Mouse (Mus musculus) liver, adult 2 months (tissue): ENCODE results near the gene Gm6793. TPM values are rescaled to one million over a fixed set of nuclear protein-coding genes. Genes with fewer than 3 reads are reported as not detected.

Experiments used
- DNase-seq: peaks from one replicate; pipeline ENCODE4 v3.0.0-alpha.2; 2011; ENCODE audit warnings: low read depth, low spot score; ENCODE audit errors: extremely low read depth
- H3K27ac ChIP-seq: fragments of 200-500 bp; replicated peaks from 2 replicates; pipeline ENCODE4 v1.5.1; 2012; ENCODE audit warnings: low read depth, mild to moderate bottlenecking, control low read depth, inconsistent platforms, low read length; ENCODE audit not compliant: insufficient read depth
- H3K27me3 ChIP-seq: fragments of 200-500 bp; 2 replicates; pipeline ENCODE4 v1.6.1; 2012; ENCODE audit warnings: mild to moderate bottlenecking, moderate library complexity, low read length, inconsistent platforms; ENCODE audit not compliant: control insufficient read depth, insufficient read depth
- H3K36me3 ChIP-seq: fragments of 200-500 bp; 2 replicates; pipeline ENCODE4 v1.6.1; 2012; ENCODE audit warnings: low read length, inconsistent platforms; ENCODE audit not compliant: control insufficient read depth, insufficient read depth
- H3K4me1 ChIP-seq: fragments of 200-500 bp; 2 replicates; pipeline ENCODE4 v1.6.1; 2011; ENCODE audit warnings: low read length; ENCODE audit not compliant: control insufficient read depth, insufficient read depth
- H3K4me3 ChIP-seq: fragments of 200-500 bp; 2 replicates; pipeline ENCODE4 v1.5.1; 2011; ENCODE audit warnings: low read depth, mild to moderate bottlenecking, control low read depth, low read length, moderate library complexity; ENCODE audit not compliant: insufficient read depth
- H3K79me2 ChIP-seq: fragments of 200-500 bp; 2 replicates; pipeline ENCODE4 v1.6.1; 2012; ENCODE audit warnings: inconsistent platforms, mild to moderate bottlenecking, low read length, moderate library complexity; ENCODE audit not compliant: control insufficient read depth, insufficient read depth
- H3K9ac ChIP-seq: fragments of 200-500 bp; 2 replicates; pipeline ENCODE4 v1.6.1; 2012; ENCODE audit warnings: low read depth, mild to moderate bottlenecking, control low read depth, inconsistent platforms, low read length
- CTCF ChIP-seq: fragments of 200-500 bp; IDR thresholded peaks from 2 replicates; pipeline ENCODE4 v1.5.1; 2011; ENCODE audit warnings: low read depth, low read length, control low read depth
- POLR2A ChIP-seq: fragments of 200-500 bp; IDR thresholded peaks from 2 replicates; pipeline ENCODE4 v1.6.1; 2011; ENCODE audit warnings: low read length, control low read depth; ENCODE audit not compliant: insufficient read depth; ENCODE audit errors: extremely low read depth
- WGBS: fragments of 180-500 bp; shearing (Covaris S2); methylation state at CpG from one replicate; pipeline ENCODE4 v1.1.7; 2018; 5-methylcytosine and 5-hydroxymethylcytosine counted together
- polyA plus RNA-seq: library from polyadenylated mRNA; depleted of rRNA; stranded (reverse); fragments of >200 nt; gene quantifications from 2 replicates; pipeline ENCODE4 v1.2.3, GENCODE M21; 2012; rRNA removed
- total RNA-seq: library from RNA; depleted of rRNA; stranded (reverse); fragments of >200 nt; gene quantifications from 2 replicates; pipeline ENCODE4 v1.2.3, GENCODE M21; 2014; rRNA removed

Gene Gm6793
- total RNA-seq (not detected in 2 replicates), polyA plus RNA-seq (not detected in 2 replicates)

DNA sequence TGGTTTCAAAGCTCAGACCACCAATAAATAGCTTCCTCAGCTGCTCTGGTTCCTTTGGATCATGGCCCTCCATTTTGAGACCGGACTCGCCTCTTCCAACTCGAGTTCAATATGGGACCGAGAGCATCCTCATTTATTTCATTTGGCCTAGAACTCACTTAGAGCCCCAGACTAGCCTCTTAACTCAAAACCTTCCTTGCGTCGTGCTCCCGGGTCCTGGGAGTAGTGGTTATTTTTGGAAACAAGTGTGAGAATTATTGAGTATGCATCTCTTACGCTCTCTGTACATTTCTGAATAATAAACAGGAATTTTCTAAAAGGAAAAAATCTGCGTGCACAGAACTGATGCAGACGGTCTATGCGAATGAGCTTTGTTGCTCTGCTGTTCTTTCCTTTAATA, at the start of gene Gm6793:
TSS of gene Gm6793 (minus strand) at position 101 of the 400 bp plus-strand sequence.
- WGBS: 95% methylated on average over 11 of the region's 11 CpGs
- TF ChIP-seq POLR2A: no peak
- TF ChIP-seq CTCF: no peak
- H3K36me3 ChIP-seq: peaks cover 16% of the 10 kb centered on the region
- no peaks in the 10 kb centered on the region; the same call in 1 of the 2 replicates for H3K4me1 ChIP-seq
- H3K27me3 ChIP-seq: no peaks in the 10 kb centered on the region
- no peak within 1 kb of the TSS for H3K27ac ChIP-seq
- no peak within 1 kb of the TSS for H3K9ac ChIP-seq
- H3K79me2 ChIP-seq: peaks cover 3% of the 10 kb centered on the region; the same call in 1 of the 2 replicates
- H3K4me3 ChIP-seq: no peak within 1 kb of the TSS
- DNase-seq: no peak

GRCm38 (mm10) chr8:112061372-112061771, 46.5 kb upstream of the Gm6793 start:
- Histone ChIP-seq H3K9ac (no peak overlapping the region), H3K4me1 (no peaks in the 10 kb centered on the region), H3K36me3 (no peaks in the 10 kb centered on the region), H3K4me3 (no peak overlapping the region), H3K79me2 (no peaks in the 10 kb centered on the region), H3K27me3 (no peaks in the 10 kb centered on the region), H3K27ac (no peak overlapping the region)
- peak; percentile 23 for DNase-seq
- TF ChIP-seq CTCF: peak; percentile 45
- no peak for TF ChIP-seq POLR2A
- WGBS: 27% methylated on average over 4 of the region's 4 CpGs

- no peak overlapping the region for H3K4me3 ChIP-seq
- no peak overlapping the region for H3K9ac ChIP-seq
- H3K27me3 ChIP-seq: no peaks in the 10 kb centered on the region
- no peak for DNase-seq
- no peaks in the 10 kb centered on the region for H3K4me1 ChIP-seq
- no peaks in the 10 kb centered on the region for H3K79me2 ChIP-seq
- TF ChIP-seq POLR2A: no peak
- TF ChIP-seq CTCF: no peak
- no peaks in the 10 kb centered on the region for H3K36me3 ChIP-seq
- H3K27ac ChIP-seq: no peak overlapping the region
These were observed 39.6 kb upstream of the Gm6793 start for GRCm38 (mm10) chr8:112054456-112054855.

- no peak overlapping the region for H3K9ac ChIP-seq
- WGBS: 69% methylated on average over 9 of the region's 9 CpGs
- H3K4me3 ChIP-seq: no peak overlapping the region
- no peak overlapping the region for H3K27ac ChIP-seq
- no peaks in the 10 kb centered on the region for H3K36me3 ChIP-seq
- DNase-seq: no peak
- no peaks in the 10 kb centered on the region for H3K79me2 ChIP-seq
- H3K4me1 ChIP-seq: no peaks in the 10 kb centered on the region
- no peaks in the 10 kb centered on the region for H3K27me3 ChIP-seq
- no peak; the same call in 1 of the 2 replicates for TF ChIP-seq CTCF
- no peak for TF ChIP-seq POLR2A
These were observed 36.7 kb upstream of the Gm6793 start for GRCm38 (mm10) chr8:112051537-112051936.

DNA sequence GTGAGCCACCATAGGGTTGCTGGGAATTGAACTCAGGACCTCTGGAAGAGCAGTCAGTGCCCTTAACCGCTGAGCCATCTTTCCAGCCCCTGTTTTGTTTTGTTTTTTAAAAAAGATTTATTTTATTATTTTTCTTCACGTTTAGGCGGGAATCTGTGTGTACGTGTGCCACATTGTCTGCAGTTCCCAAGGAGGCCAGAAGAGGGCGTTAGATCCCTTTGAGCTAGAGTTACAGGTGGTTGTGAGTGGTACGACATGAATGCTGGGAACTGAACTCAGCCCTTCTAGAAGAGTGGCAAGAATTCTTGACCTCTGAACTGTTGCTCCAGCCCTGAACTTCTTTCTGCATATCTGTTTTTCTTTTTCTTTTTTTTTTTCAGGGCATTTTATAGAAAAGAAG, 35.1 kb upstream of the Gm6793 start:
- DNase-seq: no peak
- H3K27ac ChIP-seq: no peak overlapping the region
- WGBS: 80% methylated on average over 6 of the region's 6 CpGs
- H3K9ac ChIP-seq: no peak overlapping the region
- no peak for TF ChIP-seq POLR2A
- no peak for TF ChIP-seq CTCF
- no peaks in the 10 kb centered on the region for H3K79me2 ChIP-seq
- no peak overlapping the region for H3K4me3 ChIP-seq
- H3K27me3 ChIP-seq: no peaks in the 10 kb centered on the region
- no peaks in the 10 kb centered on the region for H3K4me1 ChIP-seq
- no peaks in the 10 kb centered on the region for H3K36me3 ChIP-seq

DNA sequence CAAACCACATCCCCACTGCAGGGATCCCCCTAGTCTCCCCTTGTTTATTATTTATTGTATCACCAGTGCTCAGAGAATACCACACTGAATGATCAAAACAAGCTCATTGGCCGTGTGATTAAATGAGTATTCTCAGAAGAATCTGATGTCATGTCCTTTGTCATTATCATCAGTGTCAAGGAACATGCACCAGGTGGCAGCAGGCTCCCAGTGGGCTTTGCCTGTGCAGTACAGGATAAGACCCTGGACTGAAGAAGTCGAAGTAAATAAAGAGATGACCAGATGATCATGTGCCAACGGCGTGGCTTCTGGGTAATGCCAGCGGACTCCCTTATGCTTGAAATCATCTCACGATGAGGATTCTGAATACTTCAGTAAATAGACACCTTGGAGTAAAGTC, 33.5 kb upstream of the Gm6793 start:
- Histone ChIP-seq H3K36me3 (no peaks in the 10 kb centered on the region), H3K4me1 (no peaks in the 10 kb centered on the region), H3K9ac (no peak overlapping the region), H3K27me3 (no peaks in the 10 kb centered on the region), H3K4me3 (no peak overlapping the region), H3K27ac (no peak overlapping the region), H3K79me2 (no peaks in the 10 kb centered on the region)
- DNase-seq: no peak
- WGBS: 78% methylated on average over 6 of the region's 6 CpGs
- no peak for TF ChIP-seq POLR2A
- TF ChIP-seq CTCF: no peak
